Mouse (Mus musculus) intestine, embryonic 14.5 days (tissue): ENCODE results near the gene Ing2. TPM values are rescaled to one million over a fixed set of nuclear protein-coding genes. Genes with fewer than 3 reads are reported as not detected.

Source experiments
- ATAC-seq: fragments of 200-750 bp; cut with Nextera tagmentation; replicated peaks from 2 replicates; pipeline ENCODE4 v1.8.0; 2017; ENCODE audit warnings: low read depth, moderate number of reproducible peaks, moderate TSS enrichment, moderate library complexity; ENCODE audit not compliant: low FRiP score, low TSS enrichment
- DNase-seq: peaks from one replicate; pipeline ENCODE4 v3.0.0-alpha.2; 2018; ENCODE audit warnings: low spot score
- H3K27ac ChIP-seq: fragments of 300-500 bp; sonication (generic); 2 replicates; pipeline ENCODE4 v1.5.1; 2014; ENCODE audit warnings: low read depth, mild to moderate bottlenecking, control low read depth
- H3K27me3 ChIP-seq: fragments of 300-500 bp; sonication (generic); replicated peaks from 2 replicates; pipeline ENCODE4 v1.6.1; 2014; ENCODE audit warnings: low read length, control low read depth; ENCODE audit not compliant: control insufficient read depth, insufficient read depth
- H3K36me3 ChIP-seq: fragments of 300-500 bp; sonication (generic); 2 replicates; pipeline ENCODE4 v1.6.1; 2014; ENCODE audit warnings: low read length, control low read depth; ENCODE audit not compliant: control insufficient read depth, insufficient read depth
- H3K4me1 ChIP-seq: fragments of 300-500 bp; sonication (generic); replicated peaks from 2 replicates; pipeline ENCODE4 v1.6.1; 2014; ENCODE audit warnings: low read length, control low read depth, mixed read lengths; ENCODE audit not compliant: control insufficient read depth, insufficient read depth
- H3K4me2 ChIP-seq: fragments of 300-500 bp; sonication (generic); 2 replicates; pipeline ENCODE4 v1.6.1; 2014; ENCODE audit warnings: low read length
- H3K4me3 ChIP-seq: fragments of 300-500 bp; sonication (generic); 2 replicates; pipeline ENCODE4 v1.5.1; 2014; ENCODE audit warnings: low read depth, low read length, control low read depth, mixed read lengths
- H3K9ac ChIP-seq: fragments of 300-500 bp; sonication (generic); 2 replicates; pipeline ENCODE4 v1.6.1; 2014; ENCODE audit warnings: mild to moderate bottlenecking, low read length
- H3K9me3 ChIP-seq: fragments of 300-500 bp; sonication (generic); 2 replicates; pipeline ENCODE4 v1.6.1; 2016; ENCODE audit warnings: low read length, control low read depth; ENCODE audit not compliant: control insufficient read depth
- WGBS: fragments of 180-500 bp; shearing (Covaris S2); extraction: QIAGEN DNeasy Blood & Tissue Kit; methylation state at CpG from one replicate; pipeline ENCODE4 v1.1.7; 2014; 5-methylcytosine and 5-hydroxymethylcytosine counted together
- polyA plus RNA-seq: library from polyadenylated mRNA; unstranded; fragments of >200 nt; fragmentation: Nextera tagmentation; extraction: Ambion mirVana; gene quantifications from 2 replicates; pipeline ENCODE4 v1.2.1, GENCODE M21; 2014

Gene Ing2
- polyA plus RNA-seq, 1 experiment from 2014 or later, result 14.3 TPM

DNA sequence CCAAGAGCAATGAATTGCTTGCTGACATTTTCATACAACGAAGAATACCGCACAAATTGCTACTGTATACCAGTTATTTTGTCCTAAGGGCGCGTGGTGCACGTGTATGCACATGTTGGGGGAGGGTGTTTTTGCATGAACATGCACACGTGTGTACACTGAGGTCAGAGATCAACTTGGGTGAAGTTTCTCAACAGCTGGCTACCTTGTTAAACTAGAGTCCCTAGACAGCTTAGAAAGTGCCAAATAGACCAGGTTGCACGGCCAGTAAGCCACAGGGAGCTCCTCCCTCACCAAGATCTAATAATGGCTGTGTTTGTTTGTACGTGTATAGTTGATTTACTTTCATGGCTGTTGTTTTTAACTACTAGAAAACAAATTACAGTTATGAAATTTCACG lies 25.8 kb downstream of the Ing2 start:
- ATAC-seq, result no peak
- Histone ChIP-seq H3K27me3 (no peaks in the 10 kb centered on the region), H3K4me1 (no peaks in the 10 kb centered on the region), H3K36me3 (no peaks in the 10 kb centered on the region), H3K4me3 (no peak overlapping the region), H3K9me3 (no peaks in the 10 kb centered on the region), H3K9ac (no peak overlapping the region), H3K4me2 (no peak overlapping the region), H3K27ac (no peak overlapping the region)
- no peak for DNase-seq
- WGBS, result 86% methylated on average over 9 of the region's 9 CpGs

DNA sequence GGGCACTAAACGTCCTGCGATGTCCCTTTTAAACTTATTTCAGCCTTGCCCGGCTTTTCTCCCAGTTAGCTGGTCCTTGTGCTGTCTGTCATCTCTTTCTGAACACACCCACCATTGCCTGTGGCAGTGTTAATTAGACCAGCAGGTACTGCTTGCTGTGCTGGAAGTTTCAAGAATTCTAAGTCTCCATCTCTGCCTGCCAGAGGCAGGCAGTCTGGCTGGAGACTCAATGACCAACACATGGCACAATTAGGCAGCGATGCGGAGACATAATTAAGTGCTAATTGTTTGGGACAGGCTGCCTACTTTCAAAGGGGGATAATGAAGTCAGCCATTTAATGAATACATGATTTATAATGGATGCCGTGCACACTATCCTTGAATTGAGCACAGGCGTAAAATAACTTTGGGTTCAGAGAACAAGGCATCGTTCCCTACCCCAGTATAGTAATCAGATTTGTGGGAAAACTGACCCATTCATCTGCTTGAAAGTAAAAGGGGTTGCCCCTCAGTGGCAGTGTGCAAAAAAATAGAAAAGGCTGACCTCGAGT lies 32.8 kb downstream of the Ing2 start:
- H3K27me3 ChIP-seq, result no peaks in the 10 kb centered on the region
- H3K9me3 ChIP-seq, result no peaks in the 10 kb centered on the region
- ATAC-seq, result no peak
- H3K4me2 ChIP-seq, result no peak overlapping the region
- no peaks in the 10 kb centered on the region for H3K4me1 ChIP-seq
- H3K36me3 ChIP-seq, result no peaks in the 10 kb centered on the region
- H3K9ac ChIP-seq, result no peak overlapping the region
- no peak overlapping the region for H3K27ac ChIP-seq
- H3K4me3 ChIP-seq, result no peak overlapping the region
- DNase-seq, result no peak
- WGBS, result 83% methylated on average over 9 of the region's 9 CpGs

DNA sequence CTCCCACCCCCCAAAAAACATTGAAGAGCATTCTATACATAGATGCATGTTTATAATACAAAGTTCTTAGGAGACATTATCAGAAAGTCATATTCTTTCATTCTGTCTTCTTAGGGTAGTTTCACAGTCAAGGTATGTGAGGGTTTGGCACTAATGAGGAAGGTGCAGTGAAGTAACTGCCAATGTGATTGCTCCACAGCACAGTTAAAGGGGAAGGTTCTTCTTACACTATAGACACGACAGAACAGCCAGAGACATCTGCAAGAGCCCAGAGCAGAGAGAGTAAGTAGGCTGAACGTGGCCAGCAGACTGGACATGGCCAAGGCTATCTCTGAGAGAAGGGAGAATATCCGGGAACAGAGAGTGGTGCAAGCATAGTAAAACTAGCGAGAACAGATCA lies 38.2 kb downstream of the Ing2 start:
- no peak overlapping the region for H3K4me3 ChIP-seq
- H3K4me2 ChIP-seq, result no peak overlapping the region
- H3K9ac ChIP-seq, result no peak overlapping the region
- H3K36me3 ChIP-seq, result no peaks in the 10 kb centered on the region
- ATAC-seq, result no peak
- DNase-seq, result no peak
- H3K4me1 ChIP-seq, result peaks cover 4% of the 10 kb centered on the region; the same call in 1 of the 2 replicates
- no peaks in the 10 kb centered on the region for H3K9me3 ChIP-seq
- H3K27me3 ChIP-seq, result no peaks in the 10 kb centered on the region
- H3K27ac ChIP-seq, result no peak overlapping the region
- 71% methylated on average over 4 of the region's 4 CpGs for WGBS

DNA sequence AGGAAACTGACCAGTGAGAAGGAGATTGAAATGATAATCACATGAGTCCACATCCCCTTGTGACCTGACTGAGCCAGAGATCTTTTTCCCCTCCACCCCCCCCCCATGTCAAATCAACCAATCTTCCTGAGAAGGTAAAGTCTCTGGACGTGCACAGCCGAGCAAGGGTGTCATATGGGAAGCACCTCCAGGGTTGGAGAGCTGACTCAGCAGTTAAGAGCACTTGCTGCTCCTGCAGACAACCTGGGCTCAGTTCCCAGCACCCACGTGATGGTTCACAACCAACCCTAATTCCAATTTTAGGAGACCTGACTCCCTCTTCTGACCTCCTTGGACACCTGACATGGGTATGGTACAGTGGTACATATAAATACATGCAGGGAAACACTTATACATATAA lies 39.3 kb downstream of the Ing2 start:
- Histone ChIP-seq H3K4me3 (no peak overlapping the region), H3K9me3 (no peaks in the 10 kb centered on the region), H3K27ac (no peak overlapping the region), H3K4me1 (peaks cover 4% of the 10 kb centered on the region; the same call in 1 of the 2 replicates), H3K9ac (no peak overlapping the region), H3K27me3 (no peaks in the 10 kb centered on the region), H3K36me3 (no peaks in the 10 kb centered on the region), H3K4me2 (no peak overlapping the region)
- WGBS, result 76% methylated on average over 3 of the region's 3 CpGs
- no peak for DNase-seq
- ATAC-seq, result no peak

DNA sequence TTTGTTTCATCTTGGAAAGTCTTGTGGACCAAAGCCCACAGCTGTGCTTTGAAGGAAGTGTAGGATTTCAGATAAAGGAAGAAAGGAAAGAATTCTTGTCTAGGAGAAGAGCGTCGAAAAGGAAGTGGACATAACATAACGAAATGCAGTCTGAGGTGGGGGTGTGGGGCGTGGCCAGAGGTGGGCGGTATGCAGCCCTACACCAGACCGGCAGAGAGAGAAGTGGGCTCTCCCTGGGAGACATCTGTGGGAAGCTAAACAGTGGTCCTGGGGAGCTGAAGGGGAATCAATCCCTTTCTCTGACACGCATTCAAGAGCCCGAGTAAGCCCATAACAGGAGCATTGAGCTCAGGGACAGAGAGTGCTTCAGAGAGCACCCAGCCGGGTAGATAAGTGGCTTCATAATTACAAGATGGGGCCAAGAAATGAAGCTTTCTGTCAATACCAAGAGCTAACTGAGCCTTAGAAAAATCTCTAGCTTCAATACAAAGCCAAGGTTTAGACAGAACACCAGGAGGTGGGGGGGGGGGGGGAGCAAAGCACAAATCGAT lies 40.5 kb downstream of the Ing2 start:
- Histone ChIP-seq H3K4me2 (peak overlapping the region; percentile 16; the same call in 1 of the 2 replicates), H3K4me1 (peaks cover 4% of the 10 kb centered on the region; the same call in 1 of the 2 replicates), H3K36me3 (no peaks in the 10 kb centered on the region), H3K9me3 (peaks cover 3% of the 10 kb centered on the region; the same call in 1 of the 2 replicates), H3K4me3 (no peak overlapping the region), H3K27me3 (no peaks in the 10 kb centered on the region), H3K27ac (no peak overlapping the region), H3K9ac (no peak overlapping the region)
- 37% methylated on average over 10 of the region's 10 CpGs for WGBS
- ATAC-seq, result no peak
- DNase-seq, result no peak

DNA sequence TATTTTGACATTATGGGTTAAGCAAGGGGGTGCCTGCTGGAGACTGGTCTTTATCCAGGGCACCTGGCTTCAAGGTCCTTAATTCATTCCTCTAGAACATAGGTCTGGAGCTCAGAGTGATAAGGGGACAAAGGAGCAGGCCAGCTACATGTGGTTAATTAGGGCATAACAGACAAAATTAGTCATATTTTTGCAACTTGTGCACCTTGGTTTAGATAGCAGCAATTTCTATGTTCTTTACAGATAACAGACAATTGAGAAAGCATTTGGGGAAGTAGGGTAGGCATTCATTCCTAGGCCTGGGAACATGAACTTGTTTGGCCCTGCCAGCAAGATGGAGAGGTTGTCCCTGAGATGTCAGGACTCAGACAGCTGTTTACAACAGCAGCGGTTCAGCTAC lies 54.2 kb downstream of the Ing2 start:
- H3K4me3 ChIP-seq, result no peak overlapping the region
- WGBS, result 67% methylated on average over 1 of the region's 1 CpGs
- H3K27me3 ChIP-seq, result no peaks in the 10 kb centered on the region
- ATAC-seq (no peak), DNase-seq (no peak)
- H3K36me3 ChIP-seq, result no peaks in the 10 kb centered on the region
- H3K4me2 ChIP-seq, result no peak overlapping the region
- no peaks in the 10 kb centered on the region for H3K9me3 ChIP-seq
- no peak overlapping the region for H3K27ac ChIP-seq
- no peaks in the 10 kb centered on the region for H3K4me1 ChIP-seq
- H3K9ac ChIP-seq, result no peak overlapping the region

Other genes starting within 250 kb of the Ing2 start
- 10.6 and 12.8 TPM in 2 replicates for gene Stox2, start 229.2 kb downstream of the Ing2 start, polyA plus RNA-seq
- 28.6 and 35.1 TPM in 2 replicates for gene Trappc11, start 142.1 kb downstream of the Ing2 start, polyA plus RNA-seq
- gene Rwdd4a, start 141.9 kb downstream of the Ing2 start, polyA plus RNA-seq, result 43.8 and 44.4 TPM in 2 replicates
- 22.8 and 23.8 TPM in 2 replicates for gene Cdkn2aip, start 38.4 kb upstream of the Ing2 start, polyA plus RNA-seq
- gene Cldn24, start 146.6 kb upstream of the Ing2 start, polyA plus RNA-seq, result not detected in 2 replicates
- not detected in 2 replicates for gene Cldn22, start 148.9 kb upstream of the Ing2 start, polyA plus RNA-seq